Mouse (Mus musculus): ENCODE results near the gene Hsf2bp. TPM values are rescaled to one million over a fixed set of nuclear protein-coding genes. Genes with fewer than 3 reads are reported as not detected.

Hsf2bp gene
- polyA plus RNA-seq, 1 experiment: 0.36 TPM

DNA sequence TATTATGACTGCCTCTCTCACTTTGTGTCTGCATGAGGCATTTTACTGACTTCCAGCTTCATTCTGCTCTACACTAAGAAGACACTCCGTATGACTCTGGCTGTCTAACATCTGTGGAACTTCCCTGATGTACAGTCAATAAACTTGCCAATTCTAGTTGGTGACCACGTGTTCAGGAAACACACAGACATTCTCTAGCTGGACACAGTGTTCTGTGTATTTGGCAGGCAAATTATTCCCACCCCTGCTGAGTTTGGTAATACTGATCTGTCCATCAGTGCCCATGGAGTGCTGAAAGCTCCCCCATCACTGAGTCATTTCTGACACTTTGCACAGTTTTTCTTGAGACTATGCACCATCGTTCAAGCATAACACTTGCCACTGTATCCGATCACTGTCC, 56.3 kb downstream of the Hsf2bp start:
- no peak overlapping the region for H3K4me3 ChIP-seq (replicated peaks; ENCODE audit: insufficient read depth, low read depth, low read length)
- H3K27ac ChIP-seq (ENCODE audit: insufficient read depth, low read length): no peak overlapping the region
- no peaks in the 10 kb centered on the region; the same call in 1 of the 2 replicates for H3K27me3 ChIP-seq (ENCODE audit: control insufficient read depth, insufficient read depth, low read length)
- no peak for DNase-seq
- no peak for TF ChIP-seq POLR2A (IDR thresholded peaks at IDR 0.05; ENCODE audit: borderline replicate concordance, insufficient read depth, low read length)
- TF ChIP-seq CTCF (IDR thresholded peaks at IDR 0.05; ENCODE audit: borderline replicate concordance, insufficient read depth, low read depth, low read length): no peak
- no peaks in the 10 kb centered on the region for H3K4me1 ChIP-seq (ENCODE audit: control insufficient read depth, insufficient read depth, low read length)
- WGBS: 26% methylated on average over 4 of the region's 4 CpGs

DNA sequence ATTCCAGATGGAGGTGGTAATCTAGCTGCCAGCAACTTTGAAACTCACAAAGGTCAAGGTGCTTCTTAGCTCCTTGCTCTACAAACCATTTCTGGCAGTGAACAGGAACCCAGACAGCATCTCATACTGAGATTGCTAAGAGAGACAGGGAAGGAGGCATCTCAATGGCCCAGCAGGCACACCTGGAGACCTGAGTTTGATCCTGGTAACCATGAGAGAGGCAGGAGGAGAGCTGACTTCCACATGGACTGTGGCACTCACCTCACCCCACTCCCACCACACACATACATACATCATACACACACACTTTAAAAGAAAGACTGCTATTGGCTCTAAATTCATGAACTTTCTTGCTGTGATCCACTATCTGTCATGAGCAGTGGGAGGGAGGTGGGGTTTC, 59.0 kb downstream of the Hsf2bp start:
- Histone ChIP-seq H3K27me3 (ENCODE audit: control insufficient read depth, insufficient read depth, low read length) (no peaks in the 10 kb centered on the region; the same call in 1 of the 2 replicates), H3K27ac (ENCODE audit: insufficient read depth, low read length) (no peak overlapping the region), H3K4me1 (ENCODE audit: control insufficient read depth, insufficient read depth, low read length) (no peaks in the 10 kb centered on the region), H3K4me3 (replicated peaks; ENCODE audit: insufficient read depth, low read depth, low read length) (no peak overlapping the region)
- TF ChIP-seq CTCF (IDR thresholded peaks at IDR 0.05; ENCODE audit: borderline replicate concordance, insufficient read depth, low read depth, low read length) (no peak), POLR2A (IDR thresholded peaks at IDR 0.05; ENCODE audit: borderline replicate concordance, insufficient read depth, low read length) (no peak)
- DNase-seq: no peak

DNA sequence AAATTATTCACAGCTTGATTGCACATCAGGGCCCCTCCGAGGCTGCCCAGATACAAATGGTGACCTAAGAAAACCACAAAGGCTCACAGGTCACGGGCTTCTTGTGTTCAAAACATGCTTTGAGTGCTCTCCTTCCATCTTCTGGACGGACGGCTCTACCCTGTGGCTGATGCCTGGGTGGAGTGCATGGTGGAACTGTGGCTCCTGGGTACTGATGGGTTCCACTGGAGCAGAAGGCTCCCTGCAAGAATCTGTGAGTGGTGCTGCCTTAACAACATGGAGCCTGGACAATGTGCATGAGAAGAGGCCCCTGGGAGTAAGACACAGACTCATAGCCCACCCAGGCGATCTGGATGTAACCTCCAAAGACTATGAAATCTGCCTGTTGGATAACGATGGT, 59.6 kb downstream of the Hsf2bp start:
- Histone ChIP-seq H3K27me3 (ENCODE audit: control insufficient read depth, insufficient read depth, low read length) (no peaks in the 10 kb centered on the region; the same call in 1 of the 2 replicates), H3K4me1 (ENCODE audit: control insufficient read depth, insufficient read depth, low read length) (no peaks in the 10 kb centered on the region), H3K4me3 (replicated peaks; ENCODE audit: insufficient read depth, low read depth, low read length) (no peak overlapping the region), H3K27ac (ENCODE audit: insufficient read depth, low read length) (no peak overlapping the region)
- DNase-seq: no peak
- 73% methylated on average over 6 of the region's 6 CpGs for WGBS
- TF ChIP-seq CTCF (IDR thresholded peaks at IDR 0.05; ENCODE audit: borderline replicate concordance, insufficient read depth, low read depth, low read length) (no peak), POLR2A (IDR thresholded peaks at IDR 0.05; ENCODE audit: borderline replicate concordance, insufficient read depth, low read length) (no peak)

DNA sequence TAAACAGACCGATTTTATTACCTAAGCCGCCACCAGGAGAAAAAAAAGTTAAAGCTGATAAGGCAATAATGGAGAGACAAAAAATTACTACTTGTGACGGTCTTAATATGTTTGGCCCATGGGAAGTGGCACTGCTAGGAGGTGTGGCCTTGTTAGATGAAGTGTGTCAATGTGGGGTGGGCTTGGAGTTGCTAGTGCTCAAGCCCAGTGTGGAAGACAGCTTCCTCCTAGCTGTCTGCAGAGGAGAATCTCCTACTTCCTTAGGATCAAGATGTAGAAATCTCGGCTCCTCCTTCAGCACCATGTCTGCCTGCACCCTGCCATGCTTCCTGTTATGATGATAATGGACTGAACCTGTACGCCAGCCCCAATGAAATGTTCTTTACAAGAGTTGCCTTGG, 61.5 kb downstream of the Hsf2bp start:
- Histone ChIP-seq H3K4me1 (ENCODE audit: control insufficient read depth, insufficient read depth, low read length) (no peaks in the 10 kb centered on the region), H3K27ac (ENCODE audit: insufficient read depth, low read length) (no peak overlapping the region), H3K4me3 (replicated peaks; ENCODE audit: insufficient read depth, low read depth, low read length) (no peak overlapping the region), H3K27me3 (ENCODE audit: control insufficient read depth, insufficient read depth, low read length) (no peaks in the 10 kb centered on the region; the same call in 1 of the 2 replicates)
- DNase-seq: no peak
- WGBS: 85% methylated on average over 5 of the region's 5 CpGs
- TF ChIP-seq POLR2A (IDR thresholded peaks at IDR 0.05; ENCODE audit: borderline replicate concordance, insufficient read depth, low read length) (no peak), CTCF (IDR thresholded peaks at IDR 0.05; ENCODE audit: borderline replicate concordance, insufficient read depth, low read depth, low read length) (no peak)

DNA sequence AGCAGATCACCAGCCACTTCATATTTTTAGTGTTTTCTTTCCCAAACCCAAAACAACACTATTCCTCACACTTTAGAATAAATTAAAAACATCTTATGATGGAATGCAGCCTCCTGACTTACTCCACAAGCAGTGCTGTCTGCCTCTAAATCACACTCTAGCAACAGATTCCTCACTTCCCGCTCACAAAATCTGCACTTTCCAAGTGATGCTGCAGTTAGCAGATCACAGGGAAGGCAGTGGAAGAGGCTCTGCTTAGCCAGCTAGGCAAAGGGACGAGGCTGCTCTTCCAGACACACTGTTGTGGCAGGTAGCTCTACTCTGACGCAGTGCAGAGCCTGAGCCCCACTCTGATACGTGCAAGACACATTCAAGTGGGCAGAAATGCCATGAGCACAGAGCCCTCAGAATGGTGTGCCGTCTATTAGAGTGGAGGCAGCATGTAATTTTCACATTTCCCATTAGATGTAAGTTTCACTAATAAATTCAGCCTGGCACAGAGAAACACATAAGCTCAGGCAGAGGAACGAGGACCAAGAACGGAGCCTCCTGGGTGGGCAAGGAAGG, 62.4 kb downstream of the Hsf2bp start:
- H3K4me3 ChIP-seq (replicated peaks; ENCODE audit: insufficient read depth, low read depth, low read length): no peak overlapping the region
- no peaks in the 10 kb centered on the region for H3K4me1 ChIP-seq (ENCODE audit: control insufficient read depth, insufficient read depth, low read length)
- no peaks in the 10 kb centered on the region for H3K27me3 ChIP-seq (ENCODE audit: control insufficient read depth, insufficient read depth, low read length)
- DNase-seq: no peak
- 78% methylated on average over 7 of the region's 7 CpGs for WGBS
- H3K27ac ChIP-seq (ENCODE audit: insufficient read depth, low read length): no peak overlapping the region
- TF ChIP-seq POLR2A (IDR thresholded peaks at IDR 0.05; ENCODE audit: borderline replicate concordance, insufficient read depth, low read length): no peak
- TF ChIP-seq CTCF (IDR thresholded peaks at IDR 0.05; ENCODE audit: borderline replicate concordance, insufficient read depth, low read depth, low read length): no peak

DNA sequence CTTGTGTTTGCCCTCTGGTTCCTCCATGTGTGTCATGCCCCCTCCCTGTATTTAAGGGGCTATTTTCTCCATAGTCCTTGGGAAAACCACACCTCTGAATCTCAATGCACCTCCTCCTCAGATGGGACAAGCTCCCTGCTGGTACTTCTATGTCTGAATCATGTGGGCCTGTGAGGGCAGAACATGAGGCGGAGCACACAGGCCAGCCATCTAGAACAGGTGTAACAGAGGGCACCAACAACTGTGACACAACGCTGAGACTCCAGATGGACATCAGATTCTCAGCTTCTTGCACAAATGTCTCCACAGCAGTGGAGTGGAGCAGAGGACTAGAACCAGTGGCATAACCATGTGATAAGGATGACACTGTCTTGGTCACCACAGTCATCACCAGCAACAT, 65.3 kb downstream of the Hsf2bp start:
- no peak for TF ChIP-seq CTCF (IDR thresholded peaks at IDR 0.05; ENCODE audit: borderline replicate concordance, insufficient read depth, low read depth, low read length)
- TF ChIP-seq POLR2A (IDR thresholded peaks at IDR 0.05; ENCODE audit: borderline replicate concordance, insufficient read depth, low read length): no peak
- H3K4me1 ChIP-seq (ENCODE audit: control insufficient read depth, insufficient read depth, low read length): no peaks in the 10 kb centered on the region
- no peak for DNase-seq
- whole genome bisulfite sequencing: 78% methylated on average over 2 of the region's 2 CpGs
- no peaks in the 10 kb centered on the region; the same call in 1 of the 2 replicates for H3K27me3 ChIP-seq (ENCODE audit: control insufficient read depth, insufficient read depth, low read length)
- H3K4me3 ChIP-seq (replicated peaks; ENCODE audit: insufficient read depth, low read depth, low read length): no peak overlapping the region
- H3K27ac ChIP-seq (ENCODE audit: insufficient read depth, low read length): no peak overlapping the region

DNA sequence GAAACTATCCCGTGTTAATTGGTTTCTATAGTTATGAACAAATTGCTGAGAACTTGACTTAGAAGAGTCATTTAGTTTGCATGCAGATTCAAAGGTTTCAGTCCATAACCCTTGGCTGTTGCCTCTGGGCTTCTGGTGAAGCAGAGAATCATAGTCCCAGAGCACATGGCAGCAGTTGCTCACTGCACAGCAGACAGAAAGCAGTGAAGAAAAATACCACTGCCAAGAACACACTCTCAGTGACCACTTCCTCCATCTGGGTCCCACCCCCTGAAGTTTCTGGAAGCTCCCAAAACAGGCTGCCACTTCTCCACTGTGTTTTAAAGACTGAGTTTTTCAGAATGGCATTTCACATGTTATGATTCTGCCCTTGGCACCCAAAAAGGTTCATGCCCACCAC, 67.3 kb downstream of the Hsf2bp start:
- Histone ChIP-seq H3K27ac (ENCODE audit: insufficient read depth, low read length) (no peak overlapping the region), H3K4me3 (replicated peaks; ENCODE audit: insufficient read depth, low read depth, low read length) (no peak overlapping the region), H3K4me1 (ENCODE audit: control insufficient read depth, insufficient read depth, low read length) (no peaks in the 10 kb centered on the region), H3K27me3 (ENCODE audit: control insufficient read depth, insufficient read depth, low read length) (no peaks in the 10 kb centered on the region; the same call in 1 of the 2 replicates)
- 79% methylated on average over 1 of the region's 1 CpGs for WGBS
- no peak for TF ChIP-seq CTCF (IDR thresholded peaks at IDR 0.05; ENCODE audit: borderline replicate concordance, insufficient read depth, low read depth, low read length)
- TF ChIP-seq POLR2A (IDR thresholded peaks at IDR 0.05; ENCODE audit: borderline replicate concordance, insufficient read depth, low read length): no peak
- no peak for DNase-seq

DNA sequence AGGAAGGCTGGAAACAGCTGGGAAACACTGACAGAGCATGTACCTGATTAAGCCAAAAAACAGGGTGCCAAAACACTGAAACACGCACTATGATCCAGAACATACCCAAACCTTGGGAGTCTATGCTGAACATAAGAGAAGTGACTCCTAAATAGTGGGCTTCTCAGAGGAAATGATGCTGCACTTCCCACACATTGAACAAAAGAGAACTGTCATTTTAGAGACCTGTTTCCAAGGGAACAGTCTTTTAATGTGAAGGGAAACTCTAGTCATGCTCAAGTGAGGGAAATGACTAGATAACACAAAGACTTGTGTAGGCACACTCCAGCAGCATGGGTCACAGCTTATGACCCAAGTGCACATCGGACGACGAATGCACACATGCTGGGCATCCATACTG, 68.8 kb downstream of the Hsf2bp start:
- Histone ChIP-seq H3K4me1 (ENCODE audit: control insufficient read depth, insufficient read depth, low read length) (no peaks in the 10 kb centered on the region), H3K27ac (ENCODE audit: insufficient read depth, low read length) (no peak overlapping the region), H3K4me3 (replicated peaks; ENCODE audit: insufficient read depth, low read depth, low read length) (no peak overlapping the region), H3K27me3 (ENCODE audit: control insufficient read depth, insufficient read depth, low read length) (no peaks in the 10 kb centered on the region; the same call in 1 of the 2 replicates)
- no peak for DNase-seq
- 68% methylated on average over 4 of the region's 4 CpGs for WGBS
- TF ChIP-seq POLR2A (IDR thresholded peaks at IDR 0.05; ENCODE audit: borderline replicate concordance, insufficient read depth, low read length): no peak
- TF ChIP-seq CTCF (IDR thresholded peaks at IDR 0.05; ENCODE audit: borderline replicate concordance, insufficient read depth, low read depth, low read length): no peak
